Comparison of ENCODE assay signal across 27 mouse cellular contexts in the genomic region with DNA sequence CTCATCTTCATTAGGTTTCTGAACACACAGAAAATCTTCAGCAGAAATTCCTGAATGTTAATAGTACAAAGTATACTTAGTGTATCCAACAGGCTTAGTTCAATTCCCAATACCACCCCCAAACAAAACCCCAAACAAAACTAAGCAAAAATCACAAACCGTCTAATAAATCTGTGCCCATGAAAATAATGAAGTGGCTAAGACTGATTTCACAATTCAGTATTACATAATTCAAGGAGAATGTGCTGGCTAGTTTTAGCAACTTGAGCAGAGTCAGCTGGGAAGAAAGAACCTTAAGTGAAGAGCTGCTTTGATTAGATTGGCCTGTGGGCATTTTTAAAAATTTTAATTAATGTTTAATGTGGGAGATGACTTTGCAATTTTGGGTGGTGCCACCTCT.
DNase-seq lines count a peak whose midpoint lies in the region; ATAC-seq and TF ChIP-seq lines count a peak whose summit lies in the region.
"Had no signal": no experiment of that assay in that cellular context is flagged by ENCODE, and none has a peak within 500 bp of the region (broad histone marks: within the 10 kb centered on the region; RNA-seq: fewer than 3 reads in every experiment).

No protein-coding gene starts in this region.

- no peaks in the 10 kb centered on the region for H3K4me1 ChIP-seq in embryonic fibroblast, embryonic 13.5 days (ENCODE audit: control insufficient read depth, insufficient read depth, low read length)
- H3K4me1 ChIP-seq in midbrain, embryonic 16.5 days (ENCODE audit: control insufficient read depth, insufficient read depth, low read length) = no peaks in the 10 kb centered on the region
- H3K4me1 ChIP-seq: forebrain, embryonic 12.5 days; heart, embryonic 15.5 days; limb, embryonic 10.5 days; limb, embryonic 15.5 days; liver, embryonic 13.5 days; neural tube, embryonic 15.5 days had no signal

- H3K27ac ChIP-seq in left cerebral cortex, adult 2 months = peak overlapping the region; percentile 62; the same call in 1 of the 2 replicates
- peak overlapping the region; percentile 19; the same call in 1 of the 2 replicates for H3K27ac ChIP-seq in embryonic fibroblast, embryonic 13.5 days (ENCODE audit: insufficient read depth, low read length)
- H3K27ac ChIP-seq in midbrain, embryonic 16.5 days (ENCODE audit: low read length) = no peak overlapping the region
- H3K27ac ChIP-seq: forebrain, embryonic 12.5 days; heart, embryonic 15.5 days; hindbrain, embryonic 14.5 days; limb, embryonic 10.5 days; limb, embryonic 15.5 days; liver, embryonic 13.5 days; neural tube, embryonic 15.5 days had no signal

- 89% methylated on average over 1 of the region's 1 CpGs for WGBS in midbrain, embryonic 16.5 days

- TF ChIP-seq CTCF in left cerebral cortex, adult 2 months (IDR thresholded peaks at IDR 0.05) = no peak
- TF ChIP-seq CTCF in embryonic fibroblast, embryonic 13.5 days (IDR thresholded peaks at IDR 0.05; ENCODE audit: borderline replicate concordance, insufficient read depth, low read length) = no peak

- peak; percentile 34 to 50 for DNase-seq in heart, adult 18-20 months
- no peak for DNase-seq in heart, adult 11 months
- no peak for DNase-seq in left cerebral cortex, adult 2 months (ENCODE audit: extremely low spot score in 1 of 2, low spot score in 2 of 2)
- DNase-seq in left cerebral cortex, postnatal 25 days (ENCODE audit: low spot score in 2 of 2) = no peak
- peak; percentile 16 for DNase-seq in 3T3-L1 (ENCODE audit: low read depth, low spot score)
- DNase-seq in gastrocnemius, adult 8-10 months (ENCODE audit: low spot score in 2 of 2) = no peak
- DNase-seq: adrenal gland, postnatal 25 days; cerebellum, adult 18-20 months; cerebellum, postnatal 14 days; gastrocnemius, postnatal 14 days; kidney, adult 18-20 months; kidney, postnatal 4 days; liver, embryonic 13.5 days; retina, postnatal 1 day; right cerebral cortex, postnatal 14 days; thymus, postnatal 4 days had no signal

- no peak overlapping the region for H3K4me3 ChIP-seq in left cerebral cortex, adult 2 months
- no peak overlapping the region for H3K4me3 ChIP-seq in embryonic fibroblast, embryonic 13.5 days (ENCODE audit: insufficient read depth, low read length)
- H3K4me3 ChIP-seq in midbrain, embryonic 16.5 days (ENCODE audit: low read depth, low read length) = no peak overlapping the region
- H3K4me3 ChIP-seq: forebrain, embryonic 12.5 days; heart, embryonic 15.5 days; limb, embryonic 10.5 days; limb, embryonic 15.5 days; liver, embryonic 13.5 days; neural tube, embryonic 15.5 days had no signal

- H3K9me3 ChIP-seq in midbrain, embryonic 16.5 days (replicated peaks; ENCODE audit: control insufficient read depth, low read length, poor library complexity, severe bottlenecking) = no peaks in the 10 kb centered on the region
- H3K9me3 ChIP-seq: forebrain, embryonic 12.5 days; G1E; heart, embryonic 15.5 days; limb, embryonic 10.5 days; limb, embryonic 15.5 days; liver, embryonic 13.5 days; neural tube, embryonic 15.5 days had no signal

- H3K4me2 ChIP-seq in midbrain, embryonic 16.5 days (ENCODE audit: low read length) = no peak overlapping the region
- H3K4me2 ChIP-seq: forebrain, embryonic 12.5 days; heart, embryonic 15.5 days; hindbrain, embryonic 14.5 days; limb, embryonic 15.5 days; liver, embryonic 13.5 days; midbrain, embryonic 11.5 days; neural tube, embryonic 15.5 days had no signal

- TF ChIP-seq POLR2A in embryonic fibroblast, embryonic 13.5 days (IDR thresholded peaks at IDR 0.05; ENCODE audit: low read depth, low read length) = no peak

- H3K27me3 ChIP-seq in midbrain, embryonic 16.5 days (ENCODE audit: control insufficient read depth, insufficient read depth, low read depth, low read length) = no peaks in the 10 kb centered on the region
- H3K27me3 ChIP-seq: forebrain, embryonic 12.5 days; heart, embryonic 15.5 days; limb, embryonic 15.5 days; liver, embryonic 13.5 days; neural tube, embryonic 15.5 days had no signal

- ATAC-seq in midbrain, embryonic 16.5 days = no peak
- ATAC-seq: inflammation-experienced regulatory T-cells, adult 6 months had no signal

- H3K36me3 ChIP-seq in midbrain, embryonic 16.5 days (ENCODE audit: control insufficient read depth, insufficient read depth, low read length) = peaks cover 11% of the 10 kb centered on the region
- H3K36me3 ChIP-seq: G1E; heart, embryonic 15.5 days; limb, embryonic 10.5 days; limb, embryonic 15.5 days; liver, embryonic 13.5 days had no signal

- no peak overlapping the region for H3K9ac ChIP-seq in midbrain, embryonic 16.5 days (ENCODE audit: low read depth, low read length)
- H3K9ac ChIP-seq: forebrain, embryonic 12.5 days; heart, embryonic 15.5 days; hindbrain, embryonic 14.5 days; limb, embryonic 15.5 days; liver, embryonic 13.5 days; neural tube, embryonic 15.5 days had no signal

- intact Hi-C loops in left cerebral cortex, adult 2 months (cut with DNase I) = no loop called here
- intact Hi-C loops in left cerebral cortex, postnatal 25 days (cut with DNase I) = no loop called here

Comparison
In these comparisons a context has a peak if more than half of its experiments do, and no peak if none do; other contexts are left out.
1. DNase-seq: peak in heart, adult 18-20 months (2 of 2) and 3T3-L1 (single experiment); none in heart, adult 11 months (single experiment), left cerebral cortex, adult 2 months (0 of 2), left cerebral cortex, postnatal 25 days (0 of 2) and gastrocnemius, adult 8-10 months (0 of 2).